Mouse (Mus musculus): Measurements from ENCODE around the gene Smug1. TPM values are rescaled to one million over a fixed set of nuclear protein-coding genes. Genes with fewer than 3 reads are reported as not detected.

Smug1 gene
- polyA plus RNA-seq (2016; fragmentation: Nextera tagmentation; extraction: Ambion mirVana), result 27.5 and 28.9 TPM in 2 replicates

DNA sequence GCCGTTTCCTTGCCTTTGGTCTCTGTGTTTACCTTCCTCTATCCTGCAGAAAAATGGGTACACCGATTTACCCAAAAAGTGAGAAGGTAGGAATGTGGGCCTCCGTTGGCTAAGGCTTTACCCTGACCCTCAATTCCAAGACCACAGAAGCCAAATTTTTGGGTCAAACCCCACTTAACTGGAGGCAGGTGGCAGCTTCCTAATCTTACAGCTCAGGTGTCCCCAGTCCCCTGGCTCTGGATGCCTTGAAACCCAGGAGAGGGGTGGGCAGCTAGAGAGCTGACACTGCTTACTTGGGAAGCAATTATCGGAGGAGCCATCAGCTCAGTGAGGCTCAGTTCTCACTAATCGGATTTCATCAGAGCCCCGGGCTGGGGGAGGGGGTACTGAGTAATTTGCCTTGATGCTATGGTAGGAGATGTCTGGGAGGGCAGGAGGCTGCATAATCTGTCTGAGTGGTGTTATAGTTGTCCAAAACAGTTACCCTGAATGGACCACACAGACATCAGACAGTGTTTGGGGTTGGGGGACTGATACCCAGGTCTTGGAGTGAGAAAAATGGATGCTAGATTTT, at the start of gene Smug1:
TSS of gene Smug1 (minus strand) at position 51 of the 574 bp plus-strand sequence.
- H3K4me2 ChIP-seq (replicated peaks), result no peak within 1 kb of the TSS

GRCm38 (mm10) chr15:103216052-103216451, 49.2 kb upstream of the Smug1 start:
- peak overlapping the region; percentile 47; the same call in 1 of the 2 replicates for H3K9ac ChIP-seq (replicated peaks)
- 13% methylated on average over 2 of the region's 2 CpGs for WGBS
- H3K4me1 ChIP-seq, result peaks cover 38% of the 10 kb centered on the region
- peak overlapping the region; percentile 95 for H3K27ac ChIP-seq (replicated peaks)
- peaks cover 24% of the 10 kb centered on the region for H3K36me3 ChIP-seq
- no peaks in the 10 kb centered on the region for H3K27me3 ChIP-seq
- peak overlapping the region; percentile 42; the same call in 1 of the 2 replicates for H3K4me3 ChIP-seq
- peak overlapping the region; percentile 54 for H3K4me2 ChIP-seq (replicated peaks)
- 0 out of 2 replicates have a peak, but pooled peaks have one; percentile 13 for ATAC-seq (ENCODE audit: low FRiP score, low read depth)
- H3K9me3 ChIP-seq, result no peaks in the 10 kb centered on the region

More for the DNA sequence above, at the start of gene Smug1:
- ATAC-seq (ENCODE audit: low FRiP score, low read depth), result no peak
- WGBS, result 28% methylated on average over 6 of the region's 6 CpGs
- Histone ChIP-seq H3K9me3 (no peaks in the 10 kb centered on the region), H3K4me3 (no peak within 1 kb of the TSS), H3K27ac (replicated peaks) (no peak within 1 kb of the TSS), H3K9ac (replicated peaks) (no peak within 1 kb of the TSS), H3K27me3 (peaks cover 67% of the 10 kb centered on the region), H3K4me1 (peaks cover 34% of the 10 kb centered on the region), H3K36me3 (no peaks in the 10 kb centered on the region)

GRCm38 (mm10) chr15:103214971-103215907, 48.3 kb upstream of the Smug1 start:
- Histone ChIP-seq H3K27me3 (no peaks in the 10 kb centered on the region), H3K4me2 (replicated peaks) (peak overlapping the region; percentile 54), H3K9me3 (no peaks in the 10 kb centered on the region), H3K36me3 (peaks cover 31% of the 10 kb centered on the region), H3K4me1 (peaks cover 32% of the 10 kb centered on the region), H3K4me3 (peak overlapping the region; percentile 42), H3K9ac (replicated peaks) (peak overlapping the region; percentile 47; the same call in 1 of the 2 replicates), H3K27ac (replicated peaks) (peak overlapping the region; percentile 95)
- ATAC-seq (ENCODE audit: low FRiP score, low read depth), result peak; percentile 97
- under 1% methylated on average over 15 of the region's 15 CpGs for WGBS

- Histone ChIP-seq H3K27me3 (no peaks in the 10 kb centered on the region), H3K4me1 (peaks cover 32% of the 10 kb centered on the region), H3K36me3 (peaks cover 37% of the 10 kb centered on the region), H3K9ac (replicated peaks) (no peak overlapping the region; the same call in 1 of the 2 replicates), H3K27ac (replicated peaks) (peak overlapping the region; percentile 83), H3K4me3 (peak overlapping the region; percentile 29), H3K9me3 (no peaks in the 10 kb centered on the region), H3K4me2 (replicated peaks) (peak overlapping the region; percentile 54)
- no peak for ATAC-seq (ENCODE audit: low FRiP score, low read depth)
- 4% methylated on average over 2 of the region's 2 CpGs for WGBS
These were observed 47.3 kb upstream of the Smug1 start for GRCm38 (mm10) chr15:103214149-103214548.

DNA sequence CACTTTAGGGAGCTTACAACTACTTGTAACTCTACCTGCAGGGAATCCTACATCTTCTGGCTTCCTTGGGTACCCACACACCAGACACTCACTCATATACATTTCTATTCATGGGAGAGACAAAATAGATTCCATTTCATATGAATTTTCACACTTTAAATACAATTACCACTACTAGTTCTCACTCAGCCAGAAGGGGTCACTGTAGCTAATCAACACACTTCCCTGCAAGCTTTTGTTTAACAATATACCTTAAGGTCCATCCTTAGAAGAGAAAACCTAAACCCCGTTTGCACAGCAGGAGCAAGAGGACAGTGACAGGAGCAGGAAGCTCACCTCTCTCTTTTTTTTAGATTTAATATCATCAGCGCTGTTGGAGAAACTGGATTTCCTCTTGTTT, 38.3 kb upstream of the Smug1 start:
- no peak for ATAC-seq (ENCODE audit: low FRiP score, low read depth)
- Histone ChIP-seq H3K9ac (replicated peaks) (no peak overlapping the region), H3K4me2 (replicated peaks) (no peak overlapping the region), H3K27ac (replicated peaks) (no peak overlapping the region), H3K27me3 (no peaks in the 10 kb centered on the region), H3K4me3 (no peak overlapping the region), H3K4me1 (no peaks in the 10 kb centered on the region), H3K36me3 (peaks cover 60% of the 10 kb centered on the region), H3K9me3 (no peaks in the 10 kb centered on the region)
- WGBS, result 75% methylated on average over 2 of the region's 2 CpGs

GRCm38 (mm10) chr15:103202088-103202793, 35.3 kb upstream of the Smug1 start:
- peaks cover 64% of the 10 kb centered on the region for H3K36me3 ChIP-seq
- 72% methylated on average over 6 of the region's 6 CpGs for WGBS

GRCm38 (mm10) chr15:103197785-103198184, 30.9 kb upstream of the Smug1 start:
- no peak overlapping the region for H3K9ac ChIP-seq (replicated peaks)
- H3K4me2 ChIP-seq (replicated peaks), result no peak overlapping the region
- WGBS, result 78% methylated on average over 4 of the region's 4 CpGs
- no peak for ATAC-seq (ENCODE audit: low FRiP score, low read depth)
- no peaks in the 10 kb centered on the region for H3K27me3 ChIP-seq
- H3K4me3 ChIP-seq, result no peak overlapping the region
- no peaks in the 10 kb centered on the region for H3K4me1 ChIP-seq
- peaks cover 81% of the 10 kb centered on the region for H3K36me3 ChIP-seq
- no peaks in the 10 kb centered on the region for H3K9me3 ChIP-seq
- no peak overlapping the region for H3K27ac ChIP-seq (replicated peaks)

More at GRCm38 (mm10) chr15:103202088-103202793, 35.3 kb upstream of the Smug1 start:
- Histone ChIP-seq H3K4me2 (replicated peaks) (no peak overlapping the region), H3K9ac (replicated peaks) (no peak overlapping the region), H3K4me1 (no peaks in the 10 kb centered on the region), H3K9me3 (no peaks in the 10 kb centered on the region), H3K27ac (replicated peaks) (no peak overlapping the region), H3K27me3 (no peaks in the 10 kb centered on the region), H3K4me3 (no peak overlapping the region)
- ATAC-seq (ENCODE audit: low FRiP score, low read depth), result no peak

DNA sequence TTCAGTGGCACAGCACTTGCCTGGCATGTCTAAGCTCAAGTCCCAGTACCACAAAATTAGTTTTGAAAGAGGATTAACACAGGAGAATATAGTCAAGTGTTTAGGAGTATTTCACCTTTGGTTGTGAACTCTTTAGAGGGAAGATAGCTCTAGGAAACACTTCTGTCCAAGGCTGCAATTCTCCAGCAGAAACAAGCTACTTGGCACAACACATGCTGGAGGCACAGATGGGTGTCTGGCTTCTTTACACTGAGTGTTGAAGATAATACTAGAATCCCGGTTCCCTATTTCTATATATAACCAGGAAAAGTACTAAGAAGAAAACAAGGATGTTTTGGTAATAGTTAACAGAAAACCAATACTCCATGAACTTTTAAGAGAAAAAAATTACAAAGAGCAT, 29.9 kb upstream of the Smug1 start:
- H3K4me3 ChIP-seq, result no peak overlapping the region
- no peak for ATAC-seq (ENCODE audit: low FRiP score, low read depth)
- no peaks in the 10 kb centered on the region for H3K4me1 ChIP-seq
- no peaks in the 10 kb centered on the region for H3K27me3 ChIP-seq
- H3K9ac ChIP-seq (replicated peaks), result no peak overlapping the region
- 93% methylated on average over 1 of the region's 1 CpGs for WGBS
- H3K27ac ChIP-seq (replicated peaks), result no peak overlapping the region
- H3K4me2 ChIP-seq (replicated peaks), result no peak overlapping the region
- H3K36me3 ChIP-seq, result peaks cover 85% of the 10 kb centered on the region
- H3K9me3 ChIP-seq, result no peaks in the 10 kb centered on the region

- no peaks in the 10 kb centered on the region for H3K4me1 ChIP-seq
- H3K9ac ChIP-seq (replicated peaks), result no peak overlapping the region
- no peak overlapping the region for H3K4me2 ChIP-seq (replicated peaks)
- peaks cover 69% of the 10 kb centered on the region for H3K36me3 ChIP-seq
- H3K27me3 ChIP-seq, result no peaks in the 10 kb centered on the region
- 87% methylated on average over 2 of the region's 2 CpGs for WGBS
- H3K4me3 ChIP-seq, result no peak overlapping the region
- no peak for ATAC-seq (ENCODE audit: low FRiP score, low read depth)
- no peak overlapping the region for H3K27ac ChIP-seq (replicated peaks)
- no peaks in the 10 kb centered on the region for H3K9me3 ChIP-seq
These were observed 26.7 kb upstream of the Smug1 start for GRCm38 (mm10) chr15:103193606-103194005.

GRCm38 (mm10) chr15:103190531-103191462, 23.9 kb upstream of the Smug1 start:
- Histone ChIP-seq H3K4me2 (replicated peaks) (no peak overlapping the region), H3K27ac (replicated peaks) (no peak overlapping the region; the same call in 1 of the 2 replicates), H3K9ac (replicated peaks) (no peak overlapping the region), H3K36me3 (peaks cover 42% of the 10 kb centered on the region), H3K4me1 (no peaks in the 10 kb centered on the region), H3K4me3 (no peak overlapping the region), H3K27me3 (no peaks in the 10 kb centered on the region), H3K9me3 (no peaks in the 10 kb centered on the region)
- 68% methylated on average over 10 of the region's 10 CpGs for WGBS
- no peak for ATAC-seq (ENCODE audit: low FRiP score, low read depth)

GRCm38 (mm10) chr15:103190083-103190482, 23.2 kb upstream of the Smug1 start:
- H3K4me3 ChIP-seq, result no peak overlapping the region
- no peak for ATAC-seq (ENCODE audit: low FRiP score, low read depth)
- no peaks in the 10 kb centered on the region for H3K27me3 ChIP-seq
- H3K27ac ChIP-seq (replicated peaks), result no peak overlapping the region; the same call in 1 of the 2 replicates
- peaks cover 36% of the 10 kb centered on the region for H3K36me3 ChIP-seq
- H3K9ac ChIP-seq (replicated peaks), result no peak overlapping the region
- 85% methylated on average over 7 of the region's 7 CpGs for WGBS
- H3K4me2 ChIP-seq (replicated peaks), result no peak overlapping the region
- H3K4me1 ChIP-seq, result no peaks in the 10 kb centered on the region
- H3K9me3 ChIP-seq, result no peaks in the 10 kb centered on the region
